Mouse (Mus musculus) liver, postnatal 0 days (tissue): ENCODE results near the gene Ano10. TPM values are rescaled to one million over a fixed set of nuclear protein-coding genes. Genes with fewer than 3 reads are reported as not detected.
A peak's percentile ranks its signal among the peaks of the same experiment; 100 is the strongest.

ENCODE experiments used
- ATAC-seq: fragments of 200-750 bp; cut with Nextera tagmentation; 2 replicates; pipeline ENCODE4 v1.8.0; 2017; ENCODE audit warnings: mild to moderate bottlenecking, moderate library complexity
- DNase-seq: peaks from one replicate; pipeline ENCODE4 v3.0.0-alpha.2; 2016
- H3K27ac ChIP-seq: fragments of 300-500 bp; sonication (generic); 2 replicates; pipeline ENCODE4 v1.5.1; 2014; ENCODE audit warnings: antibody characterized with exemption, moderate library complexity, mild to moderate bottlenecking, low read depth
- H3K27me3 ChIP-seq: fragments of 300-500 bp; sonication (generic); 2 replicates; pipeline ENCODE4 v1.6.1; 2014; ENCODE audit warnings: low read length, control low read depth, mixed read lengths; ENCODE audit not compliant: insufficient read depth
- H3K36me3 ChIP-seq: fragments of 300-500 bp; sonication (generic); replicated peaks from 2 replicates; pipeline ENCODE4 v1.6.1; 2014; ENCODE audit warnings: mild to moderate bottlenecking, control low read depth, low read length, moderate library complexity, mixed read lengths; ENCODE audit not compliant: insufficient read depth
- H3K4me1 ChIP-seq: fragments of 300-500 bp; sonication (generic); 2 replicates; pipeline ENCODE4 v1.6.1; 2014; ENCODE audit warnings: antibody characterized with exemption, mild to moderate bottlenecking, control low read depth; ENCODE audit not compliant: insufficient read depth
- H3K4me2 ChIP-seq: fragments of 300-500 bp; sonication (generic); 2 replicates; pipeline ENCODE4 v1.6.1; 2014; ENCODE audit warnings: low read depth, mild to moderate bottlenecking, low read length, moderate library complexity, mixed read lengths
- H3K4me3 ChIP-seq: fragments of 300-500 bp; sonication (generic); 2 replicates; pipeline ENCODE4 v1.5.1; 2014; ENCODE audit warnings: low read depth, low read length
- H3K9ac ChIP-seq: fragments of 300-500 bp; sonication (generic); replicated peaks from 2 replicates; pipeline ENCODE4 v1.6.1; 2014; ENCODE audit warnings: mild to moderate bottlenecking, moderate library complexity
- H3K9me3 ChIP-seq: fragments of 300-500 bp; sonication (generic); 2 replicates; pipeline ENCODE4 v1.6.1; 2016; ENCODE audit warnings: mild to moderate bottlenecking, control low read depth, low read length, mixed read lengths
- CTCF ChIP-seq: sonication (generic); IDR thresholded peaks from 2 replicates; pipeline ENCODE4 v1.5.1; 2016; ENCODE audit warnings: antibody characterized with exemption, low read depth
- EP300 ChIP-seq: IDR thresholded peaks from 2 replicates; pipeline ENCODE4 v1.6.1; 2016; ENCODE audit warnings: antibody characterized with exemption, low read depth, mild to moderate bottlenecking
- WGBS: fragments of 180-500 bp; shearing (Covaris S2); extraction: QIAGEN DNeasy Blood & Tissue Kit; methylation state at CpG from one replicate; pipeline ENCODE4 v1.1.7; 2014; ENCODE audit not compliant: insufficient replicate concordance; 5-methylcytosine and 5-hydroxymethylcytosine counted together
- microRNA-seq: library from miRNA; unstranded; fragments of <30 nt; microRNA quantifications from one replicate; pipeline ENCODE4, GENCODE M21; 2016
- polyA plus RNA-seq: library from polyadenylated mRNA; unstranded; fragments of >200 nt; fragmentation: Nextera tagmentation; extraction: Ambion mirVana; gene quantifications from 2 replicates; pipeline ENCODE4 v1.2.1, GENCODE M21; 2015

Ano10 gene
- polyA plus RNA-seq, 1 experiment from 2014 or later, result 13.7 TPM

DNA sequence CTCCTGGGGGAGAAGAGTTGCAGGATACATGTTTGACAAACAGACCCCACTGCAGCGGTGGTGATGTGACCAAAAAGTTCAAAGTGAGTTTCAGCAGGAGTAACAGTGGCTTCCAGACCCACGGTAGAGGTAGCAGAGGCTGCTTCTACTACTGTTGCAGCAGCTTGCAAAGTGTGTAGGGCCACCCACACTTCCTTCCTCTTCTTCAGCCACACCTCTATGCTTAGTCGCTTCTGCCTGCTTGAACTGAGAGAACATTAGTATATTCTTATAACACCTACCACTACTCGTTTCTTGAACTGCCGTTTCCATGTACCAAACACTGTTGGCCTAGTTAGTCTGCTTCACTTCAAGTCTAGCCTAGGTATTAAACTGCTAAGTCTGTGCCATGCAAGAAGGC, 165.5 kb downstream of the Ano10 start:
- Histone ChIP-seq H3K4me1 (peaks cover 55% of the 10 kb centered on the region), H3K9me3 (no peaks in the 10 kb centered on the region), H3K4me2 (peak overlapping the region; percentile 2; the same call in 1 of the 2 replicates), H3K36me3 (0 out of 2 replicates have a peak, but pooled peaks cover 2% of the 10 kb centered on the region), H3K4me3 (peak overlapping the region; percentile 11; the same call in 1 of the 2 replicates), H3K27ac (peak overlapping the region; percentile 42; the same call in 1 of the 2 replicates), H3K9ac (0 out of 2 replicates have a peak overlapping the region, but pooled peaks have one; percentile 0), H3K27me3 (no peaks in the 10 kb centered on the region)
- no peak for ATAC-seq
- 2% methylated on average over 5 of the region's 5 CpGs for WGBS
- no peak for DNase-seq
- TF ChIP-seq EP300 (no peak), CTCF (no peak)

DNA sequence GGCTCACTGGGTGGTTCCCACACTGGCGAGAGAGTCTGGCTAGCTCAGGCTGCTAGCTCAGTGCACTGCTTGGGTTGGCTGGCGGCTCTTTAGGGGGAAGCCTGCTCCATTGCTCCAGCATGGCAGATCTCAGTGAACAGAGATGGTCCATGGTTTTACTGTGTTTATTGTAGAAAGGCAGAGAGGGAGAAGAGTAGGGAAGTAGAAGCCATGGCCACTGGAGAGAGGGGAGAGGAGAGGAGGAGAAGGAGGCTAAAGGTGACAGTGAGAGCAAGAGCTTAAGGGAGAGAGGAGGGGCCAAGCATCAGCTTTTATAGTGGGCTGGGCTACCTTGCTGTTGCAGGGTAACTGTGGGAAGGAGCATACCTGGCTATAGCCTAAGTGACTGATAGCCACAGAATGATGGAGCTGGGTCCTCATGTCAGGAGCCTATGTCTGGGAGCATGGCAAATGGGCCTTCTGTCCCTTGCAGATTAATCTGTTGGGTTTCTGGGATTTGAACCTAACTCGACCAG, 166.9 kb downstream of the Ano10 start:
- DNase-seq, result no peak
- Histone ChIP-seq H3K36me3 (0 out of 2 replicates have a peak, but pooled peaks cover 2% of the 10 kb centered on the region), H3K4me2 (no peak overlapping the region), H3K9me3 (no peaks in the 10 kb centered on the region), H3K27me3 (no peaks in the 10 kb centered on the region), H3K9ac (no peak overlapping the region), H3K4me1 (peaks cover 66% of the 10 kb centered on the region), H3K27ac (peak overlapping the region; percentile 55), H3K4me3 (no peak overlapping the region)
- WGBS, result 59% methylated on average over 3 of the region's 3 CpGs
- TF ChIP-seq CTCF (no peak), EP300 (no peak)
- ATAC-seq, result no peak

GRCm38 (mm10) chr9:122126790-122127189, 167.4 kb downstream of the Ano10 start:
- no peaks in the 10 kb centered on the region for H3K27me3 ChIP-seq
- WGBS, result 86% methylated on average over 7 of the region's 8 CpGs
- peaks cover 72% of the 10 kb centered on the region for H3K4me1 ChIP-seq
- DNase-seq, result no peak
- no peak for ATAC-seq
- H3K27ac ChIP-seq, result peak overlapping the region; percentile 55
- H3K4me3 ChIP-seq, result no peak overlapping the region
- no peak for TF ChIP-seq EP300
- no peak for TF ChIP-seq CTCF
- no peak overlapping the region for H3K9ac ChIP-seq
- no peaks in the 10 kb centered on the region for H3K9me3 ChIP-seq
- 0 out of 2 replicates have a peak overlapping the region, but pooled peaks have one; percentile 38 for H3K4me2 ChIP-seq
- no peaks in the 10 kb centered on the region for H3K36me3 ChIP-seq

Small RNAs within 50 kb of the gene (microRNA-seq; reads per million reads assigned to microRNA genes)
- not detected for gene Mir8106

Other genes starting within 250 kb of the Ano10 start
- gene Snrk, start 177.2 kb downstream of the Ano10 start, polyA plus RNA-seq, result 24.0 and 25.5 TPM in 2 replicates
- 22.3 and 25.4 TPM in 2 replicates for gene Abhd5, start 57.2 kb upstream of the Ano10 start, polyA plus RNA-seq